Mouse (Mus musculus) layer of hippocampus, adult 9-10 months (tissue): ENCODE data around the gene Tmem206.

Experiments
- DNase-seq: peaks from one replicate; pipeline ENCODE4 v3.0.0; 2022; ENCODE audit warnings: low spot score

Tmem206 gene

GRCm38 (mm10) chr1:191307766-191308455 lies 17.8 kb upstream of the Tmem206 start:
- DNase-seq: no peak

GRCm38 (mm10) chr1:191311296-191311898 lies 14.3 kb upstream of the Tmem206 start:
- DNase-seq: no peak

GRCm38 (mm10) chr1:191312513-191312941 lies 13.2 kb upstream of the Tmem206 start:
- DNase-seq: no peak

GRCm38 (mm10) chr1:191313158-191313557 lies 12.6 kb upstream of the Tmem206 start:
- DNase-seq: no peak

GRCm38 (mm10) chr1:191313926-191314325 lies 11.8 kb upstream of the Tmem206 start:
- DNase-seq: no peak

GRCm38 (mm10) chr1:191316818-191317217 lies 8.9 kb upstream of the Tmem206 start:
- no peak for DNase-seq

- DNase-seq: no peak
These were observed 8.0 kb upstream of the Tmem206 start, which contains the start of gene Nenf for GRCm38 (mm10) chr1:191317591-191318196. Gene Nenf, minus strand, starts transcription at chr1:191318194.

- no peak for DNase-seq
These were observed 7.0 kb upstream of the Tmem206 start for GRCm38 (mm10) chr1:191318686-191319085.

- DNase-seq: no peak
These were observed 2.3 kb upstream of the Tmem206 start for GRCm38 (mm10) chr1:191323381-191323780.

- DNase-seq: no peak
These were observed 750 bp upstream of the Tmem206 start for GRCm38 (mm10) chr1:191324733-191325590.

GRCm38 (mm10) chr1:191326233-191326882 lies 646 bp downstream of the Tmem206 start:
- no peak for DNase-seq

GRCm38 (mm10) chr1:191327258-191327657 lies 1.5 kb downstream of the Tmem206 start:
- no peak for DNase-seq

GRCm38 (mm10) chr1:191328019-191328441 lies 2.3 kb downstream of the Tmem206 start:
- no peak for DNase-seq

- DNase-seq: no peak
These were observed 4.6 kb downstream of the Tmem206 start for GRCm38 (mm10) chr1:191330356-191330755.

GRCm38 (mm10) chr1:191334500-191334899 lies 8.8 kb downstream of the Tmem206 start:
- DNase-seq: no peak

- DNase-seq: no peak
These were observed 14.2 kb downstream of the Tmem206 start for GRCm38 (mm10) chr1:191339876-191340275.

GRCm38 (mm10) chr1:191340530-191340929 lies 14.8 kb downstream of the Tmem206 start:
- DNase-seq: no peak

GRCm38 (mm10) chr1:191347602-191348001 lies 21.9 kb downstream of the Tmem206 start:
- no peak for DNase-seq

GRCm38 (mm10) chr1:191348592-191348991 lies 22.9 kb downstream of the Tmem206 start:
- DNase-seq: no peak

GRCm38 (mm10) chr1:191348996-191349395 lies 23.3 kb downstream of the Tmem206 start:
- DNase-seq: no peak

- no peak for DNase-seq
These were observed 23.9 kb downstream of the Tmem206 start for GRCm38 (mm10) chr1:191349486-191350037.
